Mouse (Mus musculus): ENCODE results near the gene Cyp4f13. TPM values are rescaled to one million over a fixed set of nuclear protein-coding genes. Genes with fewer than 3 reads are reported as not detected.
A peak's percentile ranks its signal among the peaks of the same experiment; 100 is the strongest.

Gene Cyp4f13
- total RNA-seq, 2 experiments from 2014 or later, result 9.2 to 20.2 TPM

GRCm38 (mm10) chr17:32906172-32906571 lies 41.0 kb downstream of the Cyp4f13 start:
- ATAC-seq (ENCODE audit: poor library complexity, severe bottlenecking), result no peak

GRCm38 (mm10) chr17:32905239-32905638 lies 42.0 kb downstream of the Cyp4f13 start:
- 0 out of 2 replicates have a peak, but pooled peaks have one; percentile 52 for ATAC-seq (ENCODE audit: poor library complexity, severe bottlenecking)

- 0 out of 2 replicates have a peak, but pooled peaks have one; percentile 30 for ATAC-seq (ENCODE audit: poor library complexity, severe bottlenecking)
These were observed 42.8 kb downstream of the Cyp4f13 start for GRCm38 (mm10) chr17:32904414-32904813.

- no peak for ATAC-seq (ENCODE audit: poor library complexity, severe bottlenecking)
These were observed 45.3 kb downstream of the Cyp4f13 start for GRCm38 (mm10) chr17:32901751-32902525.

- no peak for ATAC-seq (ENCODE audit: poor library complexity, severe bottlenecking)
These were observed 51.8 kb downstream of the Cyp4f13 start for GRCm38 (mm10) chr17:32895421-32895820.

- no peak for ATAC-seq (ENCODE audit: poor library complexity, severe bottlenecking)
These were observed 53.3 kb downstream of the Cyp4f13 start for GRCm38 (mm10) chr17:32893901-32894300.

GRCm38 (mm10) chr17:32891239-32892180 lies 55.7 kb downstream of the Cyp4f13 start, which contains the start of gene Zfp870:
Zfp870 (minus strand) TSS chr17:32891642.
- ATAC-seq (ENCODE audit: poor library complexity, severe bottlenecking), result peak; percentile 94

- ATAC-seq (ENCODE audit: poor library complexity, severe bottlenecking), result peak; percentile 11
These were observed 56.4 kb downstream of the Cyp4f13 start for GRCm38 (mm10) chr17:32890852-32891238.

- ATAC-seq (ENCODE audit: poor library complexity, severe bottlenecking), result no peak
These were observed 57.6 kb downstream of the Cyp4f13 start for GRCm38 (mm10) chr17:32889611-32890010.

GRCm38 (mm10) chr17:32880320-32881218 lies 66.6 kb downstream of the Cyp4f13 start:
- ATAC-seq (ENCODE audit: poor library complexity, severe bottlenecking), result no peak

GRCm38 (mm10) chr17:32878773-32879172 lies 68.4 kb downstream of the Cyp4f13 start:
- no peak for ATAC-seq (ENCODE audit: poor library complexity, severe bottlenecking)

- ATAC-seq (ENCODE audit: poor library complexity, severe bottlenecking), result no peak
These were observed 69.6 kb downstream of the Cyp4f13 start for GRCm38 (mm10) chr17:32877471-32878171.

Other genes with a start within 250 kb of the Cyp4f13 start
- 45.8 and 49.6 TPM in 2 replicates for gene Zfp871, start 159.1 kb downstream of the Cyp4f13 start, total RNA-seq (2015)
- gene Zfp871, start 159.1 kb downstream of the Cyp4f13 start, total RNA-seq (2017), result 26.5 and 29.9 TPM in 2 replicates
- not detected in 2 replicates for gene Zfp811, start 137.5 kb downstream of the Cyp4f13 start, total RNA-seq (2015)
- gene Zfp811, start 137.5 kb downstream of the Cyp4f13 start, total RNA-seq (2017), result 0.18 TPM in 1 of 2 replicates, not detected in the other
- gene Zfp799, start 117.1 kb downstream of the Cyp4f13 start, total RNA-seq (2015), result 2.4 and 3.2 TPM in 2 replicates
- gene Zfp799, start 117.1 kb downstream of the Cyp4f13 start, total RNA-seq (2017), result 2.6 and 3.3 TPM in 2 replicates
- gene Zfp870, start 55.8 kb downstream of the Cyp4f13 start, total RNA-seq (2015), result 2.4 and 3.4 TPM in 2 replicates
- gene Zfp870, start 55.8 kb downstream of the Cyp4f13 start, total RNA-seq (2017), result 2.1 and 2.9 TPM in 2 replicates
- gene Cyp4f14, start 30.1 kb downstream of the Cyp4f13 start, total RNA-seq (2015), result not detected in 2 replicates
- not detected in 2 replicates for gene Cyp4f14, start 30.1 kb downstream of the Cyp4f13 start, total RNA-seq (2017)
- 16.7 and 20.0 TPM in 2 replicates for gene Zfp472, start 18.4 kb upstream of the Cyp4f13 start, total RNA-seq (2015)
- 14.0 and 22.5 TPM in 2 replicates for gene Zfp472, start 18.4 kb upstream of the Cyp4f13 start, total RNA-seq (2017)
- 5.2 and 7.2 TPM in 2 replicates for gene Zfp952, start 45.7 kb upstream of the Cyp4f13 start, total RNA-seq (2015)
- gene Zfp952, start 45.7 kb upstream of the Cyp4f13 start, total RNA-seq (2017), result 6.4 and 8.2 TPM in 2 replicates
- 3.8 and 4.0 TPM in 2 replicates for gene Zfp763, start 86.0 kb upstream of the Cyp4f13 start, total RNA-seq (2015)
- 3.0 and 3.6 TPM in 2 replicates for gene Zfp763, start 86.0 kb upstream of the Cyp4f13 start, total RNA-seq (2017)
- gene 4921501E09Rik, start 120.7 kb upstream of the Cyp4f13 start, total RNA-seq (2015), result not detected in 2 replicates
- gene 4921501E09Rik, start 120.7 kb upstream of the Cyp4f13 start, total RNA-seq (2017), result not detected in 2 replicates
- 3.8 and 4.0 TPM in 2 replicates for gene Zfp563, start 141.9 kb upstream of the Cyp4f13 start, total RNA-seq (2015)
- 2.8 and 2.9 TPM in 2 replicates for gene Zfp563, start 141.9 kb upstream of the Cyp4f13 start, total RNA-seq (2017)
- gene Morc2b, start 192.3 kb upstream of the Cyp4f13 start, total RNA-seq (2015), result not detected in 2 replicates
- not detected in 2 replicates for gene Morc2b, start 192.3 kb upstream of the Cyp4f13 start, total RNA-seq (2017)
- gene Olfr55, start 221.0 kb upstream of the Cyp4f13 start, total RNA-seq (2015), result not detected in 2 replicates
- gene Olfr55, start 221.0 kb upstream of the Cyp4f13 start, total RNA-seq (2017), result not detected in 2 replicates
- gene Olfr239, start 243.9 kb upstream of the Cyp4f13 start, total RNA-seq (2015), result not detected in 2 replicates
- gene Olfr239, start 243.9 kb upstream of the Cyp4f13 start, total RNA-seq (2017), result not detected in 2 replicates

Data from megakaryocyte, adult 5-6 weeks (primary cell).